Mouse (Mus musculus) brain, embryonic 14.5 days (tissue): ENCODE measurements around the gene Lgals4. TPM values are rescaled to one million over a fixed set of nuclear protein-coding genes. Genes with fewer than 3 reads are reported as not detected.
A peak's percentile ranks its signal among the peaks of the same experiment; 100 is the strongest.

Experiments used
- DNase-seq: peaks from one replicate; pipeline ENCODE4 v3.0.0-alpha.2; 2011; ENCODE audit warnings: low read depth
- CTCF ChIP-seq: fragments of 200-500 bp; IDR thresholded peaks from 2 replicates; pipeline ENCODE4 v1.5.1; 2012; ENCODE audit warnings: inconsistent platforms, mild to moderate bottlenecking, moderate library complexity, borderline replicate concordance; ENCODE audit not compliant: insufficient read depth, insufficient read length; ENCODE audit errors: extremely low read depth
- POLR2A ChIP-seq: fragments of 200-500 bp; IDR thresholded peaks from 2 replicates; pipeline ENCODE4 v1.6.1; 2012; ENCODE audit warnings: mild to moderate bottlenecking, inconsistent platforms, borderline replicate concordance; ENCODE audit not compliant: poor library complexity, insufficient read depth, insufficient read length, severe bottlenecking; ENCODE audit errors: extremely low read depth
- polyA plus RNA-seq: library from polyadenylated mRNA; depleted of rRNA; stranded (reverse); fragments of >200 nt; gene quantifications from 2 replicates; pipeline ENCODE4 v1.2.3, GENCODE M21; 2012; rRNA removed

Gene Lgals4
- 6.0 and 7.0 TPM in 2 replicates for polyA plus RNA-seq

GRCm38 (mm10) chr7:28833723-28834347 lies at the start of gene Lgals4:
TSS of gene Lgals4 (plus strand) at chr7:28833854.
- TF ChIP-seq POLR2A (no peak), CTCF (no peak)
- no peak for DNase-seq

- no peak for DNase-seq
- TF ChIP-seq CTCF (no peak), POLR2A (no peak)
Measured at GRCm38 (mm10) chr7:28785161-28785560, 48.5 kb upstream of the Lgals4 start.

- TF ChIP-seq POLR2A: no peak
- TF ChIP-seq CTCF: no peak
- DNase-seq: no peak
Measured at GRCm38 (mm10) chr7:28787884-28788283, 45.8 kb upstream of the Lgals4 start.

GRCm38 (mm10) chr7:28788307-28789195 lies 45.1 kb upstream of the Lgals4 start, which contains the start of gene Rinl:
TSS of gene Rinl (plus strand) at chr7:28788969.
- DNase-seq: no peak
- no peak for TF ChIP-seq POLR2A
- no peak for TF ChIP-seq CTCF

- no peak for TF ChIP-seq POLR2A
- TF ChIP-seq CTCF: no peak
- DNase-seq: no peak
Measured at GRCm38 (mm10) chr7:28789235-28789634, 44.4 kb upstream of the Lgals4 start.

GRCm38 (mm10) chr7:28790066-28790806 lies 43.4 kb upstream of the Lgals4 start:
- no peak for DNase-seq
- peak; percentile 36; the same call in 1 of the 2 replicates for TF ChIP-seq CTCF
- TF ChIP-seq POLR2A: no peak

GRCm38 (mm10) chr7:28791706-28792105 lies 41.9 kb upstream of the Lgals4 start:
- TF ChIP-seq POLR2A: no peak
- no peak for TF ChIP-seq CTCF
- DNase-seq: no peak

GRCm38 (mm10) chr7:28792391-28793185 lies 41.1 kb upstream of the Lgals4 start:
- no peak for DNase-seq
- TF ChIP-seq CTCF (no peak), POLR2A (no peak)

- TF ChIP-seq POLR2A (no peak), CTCF (peak; percentile 19; the same call in 1 of the 2 replicates)
- DNase-seq: no peak
Measured at GRCm38 (mm10) chr7:28793834-28794233, 39.8 kb upstream of the Lgals4 start.

GRCm38 (mm10) chr7:28794496-28794895 lies 39.2 kb upstream of the Lgals4 start:
- TF ChIP-seq CTCF: no peak
- no peak for TF ChIP-seq POLR2A
- no peak for DNase-seq
